Mouse (Mus musculus): ENCODE data around the gene Slc12a9.

Gene Slc12a9

DNA sequence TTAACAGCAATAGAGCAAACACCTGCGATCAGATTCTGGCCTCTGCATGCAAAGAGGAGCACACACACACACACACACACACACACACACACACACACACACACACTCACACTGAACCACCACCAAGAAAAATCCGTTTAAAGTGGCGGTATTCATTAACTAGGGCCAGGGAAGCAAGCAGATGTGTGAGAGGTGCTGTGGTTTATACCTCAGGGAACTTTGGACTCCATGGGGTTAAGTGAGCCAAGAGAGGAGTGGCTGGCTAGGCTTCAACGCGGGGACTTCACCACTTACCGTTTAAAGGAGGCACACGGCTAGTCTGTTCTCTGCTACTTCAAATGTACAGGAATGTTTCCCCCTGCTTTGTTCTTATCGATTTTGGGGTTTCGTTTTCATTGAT is 12.4 kb upstream of the Slc12a9 start:
- no peak for DNase-seq

DNA sequence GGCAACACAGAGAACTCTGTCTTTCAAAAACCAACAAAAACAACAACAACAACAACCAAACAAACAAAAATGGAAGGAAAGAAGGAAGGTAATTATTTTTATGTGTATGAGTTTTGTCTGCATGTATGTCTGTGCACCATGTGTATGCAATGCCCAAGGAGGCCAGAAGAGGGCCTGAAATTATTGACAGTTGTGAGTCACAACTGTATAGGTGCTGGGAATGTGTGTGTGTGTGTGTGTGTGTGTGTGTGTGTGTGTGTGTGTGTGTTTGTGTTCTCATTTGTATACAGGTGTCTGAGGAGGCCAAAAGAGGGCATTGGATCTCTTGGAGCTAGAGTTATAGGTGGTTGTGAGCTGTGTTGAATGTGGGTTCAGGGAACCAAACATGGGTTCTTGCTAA is 10.5 kb upstream of the Slc12a9 start:
- no peak for DNase-seq

DNA sequence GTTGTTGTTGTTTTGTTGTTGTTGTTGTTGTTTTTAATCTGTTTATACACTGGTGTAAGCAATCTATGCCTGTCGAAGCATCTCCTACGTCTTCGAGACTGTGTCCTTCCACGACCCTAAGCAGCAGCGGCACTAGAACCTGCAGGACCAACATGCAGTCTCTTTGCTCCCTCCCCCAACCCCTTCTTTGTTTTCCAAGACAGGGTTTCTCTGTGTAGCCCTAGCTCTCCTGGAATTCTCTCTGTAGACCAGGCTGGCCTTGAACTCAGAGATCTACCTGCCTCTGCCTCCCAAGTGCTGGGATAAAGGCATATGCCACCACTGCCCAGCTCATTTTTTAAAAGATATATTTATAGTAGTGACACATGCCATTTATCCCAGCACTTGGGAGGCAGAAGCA is 10.0 kb upstream of the Slc12a9 start:
- DNase-seq = no peak

DNA sequence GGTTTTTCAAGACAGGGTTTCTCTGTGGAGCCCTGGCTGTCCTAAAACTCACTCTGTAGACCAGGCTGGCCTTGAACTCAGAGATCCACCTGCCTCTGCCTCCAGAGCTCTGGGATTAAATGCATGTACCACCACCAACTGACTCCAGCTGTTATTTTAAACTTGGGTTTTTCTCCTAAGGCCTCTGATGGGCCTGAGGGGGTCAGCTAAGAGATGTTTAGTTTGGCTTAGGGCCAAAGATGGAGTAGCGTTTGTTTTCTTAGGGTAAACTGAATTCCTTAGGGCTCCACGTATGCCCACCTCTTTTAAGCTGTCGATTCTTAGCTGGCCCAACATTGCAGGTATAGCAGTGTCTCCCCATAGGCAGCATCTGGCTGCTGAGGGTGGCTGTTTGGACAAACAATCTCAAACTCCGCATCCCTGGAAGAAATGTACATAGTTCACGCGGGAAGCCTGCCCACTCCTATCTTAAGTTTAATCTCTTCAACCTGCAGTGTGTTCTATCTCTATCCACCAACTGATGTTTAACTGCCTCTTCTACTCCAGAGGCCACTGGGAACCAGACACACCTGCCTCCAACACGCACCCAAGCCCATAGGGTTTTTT is 9.1 kb upstream of the Slc12a9 start:
- no peak for DNase-seq

DNA sequence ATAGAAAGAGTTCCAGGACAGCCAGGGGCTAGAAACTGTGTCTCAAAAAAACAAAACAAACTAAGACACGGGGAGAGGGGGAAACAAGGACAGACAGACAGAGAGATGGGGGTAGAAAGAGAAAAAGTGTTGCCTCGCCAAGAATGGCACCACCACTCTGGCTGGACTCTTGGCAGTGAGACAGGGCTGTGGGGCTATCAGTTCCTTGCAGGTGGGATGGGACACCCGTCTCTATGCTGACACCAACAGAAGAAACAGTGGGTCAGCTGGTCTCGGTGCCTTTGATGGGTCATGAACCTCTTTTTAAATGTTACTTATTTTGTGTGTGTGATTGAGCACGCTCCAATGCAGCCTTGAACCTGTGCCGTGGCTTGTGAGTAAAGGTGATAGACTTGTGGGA is 6.8 kb upstream of the Slc12a9 start:
- no peak for DNase-seq

DNA sequence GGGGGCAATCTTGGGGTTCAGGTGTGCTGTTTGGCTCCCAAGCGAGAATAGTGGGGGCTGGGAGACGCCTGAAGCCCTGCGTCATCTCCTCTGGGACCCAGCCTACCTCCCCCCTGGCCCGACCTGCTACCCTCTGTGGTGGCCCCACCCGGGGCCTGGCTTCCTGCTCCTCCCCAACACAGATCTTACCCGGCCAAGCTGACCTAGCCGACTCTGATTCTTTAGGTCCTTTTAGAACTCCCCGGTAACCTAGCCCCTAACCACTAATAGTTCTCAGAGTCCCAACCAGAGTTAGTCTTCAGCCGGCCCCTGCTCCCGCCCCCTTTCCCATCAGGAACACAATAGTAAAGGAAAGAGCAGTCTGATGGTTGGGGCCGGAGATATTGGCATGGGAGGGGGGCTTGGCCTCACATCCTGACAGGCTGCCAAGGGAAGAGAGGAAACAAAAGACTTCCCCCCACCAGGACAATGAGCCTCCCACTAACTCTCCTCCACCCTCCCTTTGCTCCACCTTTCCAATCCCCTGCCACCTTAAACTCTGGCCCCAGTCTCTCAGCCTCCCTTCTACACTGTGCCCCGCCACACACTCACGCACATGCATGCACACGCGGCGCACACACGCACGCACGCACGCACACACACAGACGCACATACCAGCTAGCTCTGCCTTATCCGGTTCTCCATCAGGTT is 6.0 kb upstream of the Slc12a9 start:
- DNase-seq = no peak

DNA sequence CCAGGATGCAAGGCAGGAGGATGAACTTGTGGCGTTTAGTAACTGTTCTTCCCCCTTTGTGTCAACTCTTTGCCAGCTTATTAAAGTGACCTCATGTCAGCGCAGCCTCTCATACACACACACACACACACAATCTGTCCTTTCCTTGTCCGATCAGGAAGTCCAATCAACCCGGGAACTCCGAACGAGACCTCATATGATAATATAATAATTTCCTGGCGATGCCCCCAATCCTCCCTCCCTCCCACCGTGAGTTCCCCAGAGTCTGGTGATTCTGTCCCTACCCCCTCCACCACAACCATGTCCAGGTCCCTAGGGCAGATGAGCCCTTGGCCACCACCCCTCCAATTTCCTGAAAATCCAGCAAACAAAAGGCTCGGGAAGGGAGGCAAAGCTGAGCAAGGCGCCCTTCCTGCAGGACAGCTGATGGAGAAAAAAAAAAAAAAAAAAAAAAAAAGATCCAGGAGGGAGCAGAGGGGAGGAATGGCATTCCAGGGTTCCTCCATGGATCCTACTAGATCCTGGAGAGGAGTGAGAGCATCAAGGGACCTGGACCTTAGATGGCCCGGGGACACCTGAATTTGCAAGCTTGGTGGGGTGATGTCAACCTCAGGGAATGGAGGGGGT is 5.4 kb upstream of the Slc12a9 start:
- DNase-seq = no peak

DNA sequence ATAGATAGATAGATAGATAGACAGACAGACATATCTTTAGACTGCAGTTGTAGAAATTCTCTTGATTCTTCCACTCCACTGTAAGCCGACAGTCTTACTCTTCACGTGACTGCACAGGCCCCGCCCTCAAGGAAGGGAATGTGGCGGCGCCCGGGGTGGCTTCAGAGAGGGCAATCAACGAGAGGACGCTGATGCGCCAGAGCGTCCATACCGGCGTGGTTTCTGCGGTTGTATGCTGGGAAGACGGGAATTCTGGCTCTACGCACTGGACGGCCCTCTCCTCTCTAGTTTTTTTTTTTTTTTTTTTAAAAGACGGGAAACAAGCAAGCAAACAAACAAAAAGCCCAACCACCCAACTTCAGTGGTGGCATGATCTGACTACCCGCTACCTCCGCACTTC is 4.9 kb upstream of the Slc12a9 start:
- peak; percentile 82 for DNase-seq

DNA sequence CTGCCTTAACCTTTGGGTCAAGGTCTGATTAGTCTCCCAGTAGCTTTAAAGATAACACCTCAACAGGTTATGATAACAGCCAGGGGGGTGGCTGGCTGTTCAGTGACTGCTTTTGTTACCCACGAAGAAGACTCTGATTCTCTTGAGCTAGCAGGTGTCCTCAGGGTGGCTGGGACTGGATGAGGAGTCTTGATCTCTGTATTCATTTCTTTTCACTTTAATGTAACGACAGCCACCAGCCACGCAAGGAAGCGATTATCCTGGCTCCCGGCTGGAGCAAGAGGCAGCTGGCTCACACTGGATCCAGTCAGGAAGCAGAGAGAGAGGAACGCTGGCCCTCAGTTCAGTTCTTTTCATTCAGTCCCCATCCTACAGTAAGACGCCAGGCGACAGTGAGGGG is 3.8 kb upstream of the Slc12a9 start:
- DNase-seq = no peak

DNA sequence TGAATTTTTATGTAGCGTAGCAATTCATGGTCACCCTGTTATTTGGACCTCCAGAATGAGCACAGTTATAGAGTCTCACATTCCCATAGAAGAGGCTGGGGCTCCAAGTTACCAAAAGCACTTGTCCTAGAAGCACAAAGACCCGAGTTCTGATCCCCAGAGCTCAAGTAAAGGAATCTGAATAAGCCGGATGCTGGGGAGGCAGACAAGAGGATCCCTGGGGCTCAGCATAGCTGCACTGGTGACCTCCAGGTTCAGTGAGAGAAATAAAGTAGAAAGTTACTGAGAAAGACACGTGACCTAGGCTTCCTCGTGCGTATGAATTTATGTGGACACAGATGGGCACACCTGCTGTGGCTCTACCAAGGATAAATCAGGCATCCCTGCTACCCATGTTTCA is 1.7 kb upstream of the Slc12a9 start:
- no peak for DNase-seq

DNA sequence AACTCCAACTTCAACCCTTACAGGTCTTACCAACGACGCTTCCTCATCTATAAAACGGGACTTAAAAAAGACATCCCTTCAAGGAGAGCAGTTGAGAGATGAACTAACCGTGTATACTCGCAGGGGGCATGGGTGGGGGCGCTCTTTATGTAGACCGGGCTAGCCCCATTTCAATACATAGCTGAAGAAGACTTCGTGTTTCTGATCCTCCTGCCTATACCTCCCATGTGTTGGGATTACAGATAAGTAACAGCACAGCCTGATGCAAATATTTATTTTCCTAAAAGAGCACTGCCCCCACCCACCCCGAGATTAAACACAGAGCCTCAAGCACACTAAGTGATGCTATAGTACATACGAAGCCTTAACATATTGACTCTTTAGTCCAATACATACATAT is 920 bp upstream of the Slc12a9 start:
- no peak for DNase-seq

DNA sequence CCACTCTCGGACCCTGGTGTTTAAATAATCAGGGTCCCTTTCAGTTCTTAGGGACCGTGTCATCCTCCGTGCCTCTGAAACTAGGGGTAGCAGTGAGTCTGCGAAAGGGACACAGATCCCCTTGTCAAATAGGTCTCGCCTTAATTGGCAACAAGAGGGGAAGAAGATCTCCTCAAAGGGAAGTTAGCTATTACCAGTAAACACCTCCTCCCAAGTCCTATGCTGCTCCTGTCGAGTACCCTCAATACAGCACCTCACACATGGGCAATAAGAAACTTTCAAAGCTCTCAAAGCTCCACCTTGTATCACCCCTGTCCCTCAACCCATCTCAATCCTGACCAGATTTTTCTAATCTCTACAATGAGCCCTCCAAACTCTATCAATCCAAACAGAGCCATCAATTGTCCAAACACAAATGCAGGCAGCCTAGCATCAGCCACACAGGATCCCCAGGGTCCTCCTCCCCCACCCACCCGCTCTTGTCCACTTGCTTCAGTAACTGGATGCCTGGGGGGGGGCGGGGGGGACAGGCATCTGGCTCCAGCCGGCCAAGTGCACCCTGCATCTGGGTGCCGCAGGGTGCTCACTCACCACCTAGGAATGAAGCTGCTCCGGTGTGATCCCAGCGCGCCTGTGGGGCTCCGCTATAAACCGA is 413 bp downstream of the Slc12a9 start:
- no peak for DNase-seq

DNA sequence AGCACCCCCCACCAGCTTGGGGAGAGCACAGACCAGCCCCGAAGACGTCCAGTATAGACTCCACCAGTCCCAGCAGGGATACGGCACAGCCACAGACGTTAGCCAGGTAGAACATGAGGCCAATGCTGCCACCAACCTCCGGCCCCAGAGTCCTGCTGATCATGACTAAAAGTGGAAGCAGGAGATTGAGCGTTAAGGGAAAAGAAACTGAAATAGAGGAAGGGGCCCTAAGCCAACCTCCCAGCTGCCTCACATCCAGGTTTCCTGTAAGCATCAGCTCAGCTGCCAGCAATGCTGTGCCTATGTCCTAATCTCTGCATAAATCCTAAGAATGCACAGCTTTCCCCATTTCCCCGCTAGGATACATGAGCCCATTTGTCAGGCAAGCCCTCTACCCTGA is 2.5 kb downstream of the Slc12a9 start:
- no peak for DNase-seq

DNA sequence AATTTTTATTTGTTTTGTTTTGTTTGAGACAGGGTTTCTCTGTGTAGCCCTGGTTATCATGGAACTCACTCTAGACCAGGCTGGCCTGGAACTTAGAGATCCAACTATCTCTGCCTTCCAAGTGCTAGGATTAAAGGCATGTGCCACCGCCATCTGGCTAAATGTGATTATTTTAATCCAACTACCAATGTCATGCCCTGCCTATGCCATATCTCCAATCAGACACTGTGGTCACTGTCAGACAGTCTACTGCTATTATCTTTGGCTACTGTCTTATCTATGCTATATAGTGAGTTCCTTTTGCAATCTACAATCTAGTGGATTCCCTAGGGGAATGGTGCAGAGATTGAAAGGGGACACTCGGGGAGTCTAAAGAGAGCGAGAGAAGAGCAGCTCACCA is 12.4 kb downstream of the Slc12a9 start:
- no peak for DNase-seq

DNA sequence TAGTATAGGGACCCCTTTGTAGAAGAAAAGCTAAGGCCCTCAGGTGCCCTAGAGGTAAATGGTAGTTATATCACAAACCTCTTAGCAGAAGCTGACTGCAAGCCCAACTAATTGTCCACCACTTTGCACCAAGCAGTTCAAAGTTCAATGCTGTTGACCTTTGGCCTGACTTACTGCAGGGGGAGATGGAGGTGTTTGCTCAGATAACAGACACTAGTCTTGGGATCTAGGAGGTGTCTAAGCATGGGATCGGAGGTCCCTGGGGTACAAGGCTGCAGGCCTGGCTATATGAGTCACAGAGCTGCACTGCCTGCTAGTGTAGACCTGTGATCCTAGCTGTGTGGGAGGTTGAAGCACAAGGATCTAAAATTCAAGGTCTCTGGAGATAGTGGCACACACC is 14.8 kb downstream of the Slc12a9 start:
- DNase-seq = no peak

DNA sequence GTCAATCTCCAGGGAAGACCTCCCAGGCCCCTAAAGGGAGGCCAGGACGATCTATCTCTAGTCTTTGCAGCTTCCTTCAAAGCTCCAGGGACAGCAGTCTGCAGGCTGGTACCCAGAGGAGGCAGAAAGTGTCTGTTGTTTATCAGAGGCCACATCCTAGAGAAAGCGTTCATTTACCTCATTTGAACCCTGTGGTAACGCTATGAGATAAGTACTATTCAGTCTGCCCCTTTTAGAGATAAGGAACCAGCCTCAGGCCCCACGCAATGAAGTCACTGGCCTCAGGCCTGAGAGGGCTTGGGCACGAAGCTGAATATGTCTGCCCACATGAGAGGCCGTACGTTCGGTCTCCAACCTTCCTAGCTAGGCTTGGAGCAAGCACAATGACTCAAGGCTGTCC is 16.0 kb downstream of the Slc12a9 start:
- no peak for DNase-seq

DNA sequence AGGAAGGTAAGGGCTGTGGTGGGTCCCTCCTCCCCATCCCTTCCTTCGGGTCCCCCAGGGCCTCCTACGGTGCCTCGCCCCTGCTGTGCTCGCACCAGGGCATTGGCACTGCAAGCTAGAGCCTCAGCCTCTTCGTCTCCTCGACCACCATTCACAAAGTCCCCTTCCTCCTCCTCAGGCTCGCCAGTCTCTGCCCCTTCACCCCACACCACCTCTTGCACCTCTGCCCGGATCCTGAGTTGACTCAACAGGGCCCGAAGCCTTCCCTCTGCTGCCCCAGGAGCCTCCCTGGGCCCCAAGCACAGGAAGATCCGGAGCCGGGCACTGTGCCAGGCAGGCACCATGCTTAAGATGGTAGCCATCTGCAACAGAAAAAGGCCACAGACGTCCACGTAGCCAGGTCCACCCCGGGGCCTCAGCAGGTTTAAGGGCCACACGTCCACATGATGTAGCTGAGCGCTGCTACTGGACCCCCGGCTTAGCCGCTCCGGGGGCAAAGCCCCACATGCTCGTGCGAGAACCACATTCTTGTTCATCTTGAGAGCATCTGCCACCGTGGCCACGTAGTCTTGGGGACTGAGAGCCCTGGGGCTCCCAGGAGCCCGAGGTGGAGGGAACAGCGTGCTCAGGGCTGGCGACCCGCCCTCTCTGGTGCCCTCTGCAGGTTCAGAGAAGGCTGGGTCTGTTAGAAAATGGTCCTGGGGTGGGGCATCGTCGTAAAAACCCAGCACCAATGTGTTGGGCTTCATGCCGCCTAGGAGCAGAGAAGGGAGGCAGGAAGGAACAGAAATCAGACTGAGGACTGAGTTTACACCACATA is 18.1 kb downstream of the Slc12a9 start:
- peak; percentile 56 for DNase-seq

DNA sequence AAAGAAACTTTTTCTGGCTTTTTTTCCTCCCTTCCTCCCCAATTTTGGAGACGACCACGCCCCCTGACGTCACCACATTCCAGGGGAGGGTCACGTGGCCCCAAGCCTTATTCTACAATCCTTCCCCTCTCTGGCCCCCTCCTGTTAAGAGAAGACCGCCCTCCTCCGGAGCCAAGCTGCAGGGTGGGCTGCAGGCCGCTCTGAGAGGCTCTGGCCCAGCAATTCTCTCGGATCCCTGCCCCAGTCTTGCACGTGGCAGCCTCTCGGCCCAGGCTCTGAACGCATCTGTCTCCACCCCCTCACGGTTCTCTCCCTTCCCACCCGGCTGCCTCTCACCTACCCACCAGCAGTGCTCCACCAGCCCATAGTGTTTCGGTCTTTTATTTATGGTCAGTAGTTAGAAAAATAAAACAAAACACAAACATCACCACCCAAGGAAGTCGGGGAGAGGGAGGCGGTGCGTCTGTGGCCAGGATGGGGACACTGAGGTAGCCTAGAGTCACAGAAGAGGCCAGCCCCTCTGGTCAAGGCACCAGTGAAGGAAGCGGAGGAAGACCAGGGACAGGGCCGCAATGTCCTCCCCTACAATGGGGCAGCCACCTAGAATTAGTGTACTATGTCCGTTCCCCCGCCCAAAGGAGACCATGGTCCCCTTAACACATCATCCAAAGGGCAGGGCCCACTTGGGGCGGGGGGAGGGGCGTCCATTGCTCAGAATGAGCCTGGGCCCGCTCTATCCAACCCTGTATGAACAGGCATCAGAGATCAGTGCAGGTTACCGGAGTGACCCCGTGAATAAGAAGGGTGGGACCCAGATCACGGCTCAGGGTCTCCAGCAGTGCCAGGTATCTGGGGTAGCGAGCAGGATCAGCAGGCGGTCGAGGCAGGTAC is 19.0 kb downstream of the Slc12a9 start, which contains the start of gene Trip6:
Trip6 (minus strand) TSS at position 212 of the 891 bp plus-strand sequence.
- no peak for DNase-seq

DNA sequence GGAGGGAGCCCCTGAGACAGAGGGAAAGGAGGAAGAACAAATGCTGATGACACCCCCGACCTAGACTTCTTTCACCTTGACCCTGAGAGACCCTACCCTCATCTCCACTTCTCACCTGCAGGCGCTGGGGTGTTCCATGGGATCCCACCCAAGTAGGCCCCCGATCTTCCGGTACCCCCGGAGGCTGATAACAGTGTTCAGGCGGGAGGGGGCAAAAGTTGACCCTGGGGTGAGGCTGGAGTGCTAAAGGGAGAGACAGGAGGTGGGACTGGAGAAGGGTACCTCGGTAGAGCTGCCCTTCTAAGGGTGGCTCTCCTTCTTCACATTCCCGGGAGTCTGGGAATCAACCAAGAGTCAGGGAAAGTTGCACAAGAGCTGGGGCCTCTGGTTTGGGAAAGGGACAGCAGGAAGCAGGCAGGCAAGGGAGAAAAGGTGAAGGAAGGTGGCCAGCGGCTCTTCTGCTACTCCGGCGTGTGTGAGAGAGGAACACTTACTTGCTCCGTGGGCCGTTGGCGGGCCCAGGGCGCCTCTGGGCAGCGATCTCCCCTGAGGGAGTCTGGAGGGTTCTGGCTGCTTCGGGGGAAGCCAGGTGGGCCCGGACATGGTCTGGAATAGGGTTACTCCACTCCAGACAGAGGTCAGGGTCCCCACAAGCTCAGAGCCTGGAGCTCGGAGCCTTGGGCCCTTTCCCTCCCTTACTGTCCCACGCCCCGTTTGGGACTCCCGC is 19.8 kb downstream of the Slc12a9 start:
- DNase-seq = no peak

DNA sequence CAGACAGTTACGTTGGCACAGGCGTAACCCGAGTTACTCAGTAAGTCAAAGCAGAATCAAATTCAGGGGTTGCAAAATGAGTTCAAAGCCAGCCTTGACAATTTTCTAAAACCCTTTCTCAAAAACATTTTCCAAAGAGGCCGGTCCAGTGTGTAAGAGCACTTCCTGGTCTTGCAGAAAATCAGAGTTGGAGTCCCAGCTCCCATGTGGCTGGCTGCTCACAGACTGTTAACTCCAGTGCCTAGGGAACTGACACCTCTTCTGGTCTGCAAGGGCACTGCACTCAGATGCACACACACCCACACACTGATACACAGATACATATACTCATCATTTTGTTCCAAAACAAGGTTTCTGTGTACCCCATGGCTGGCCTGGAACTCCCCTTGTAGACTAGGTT is 25.0 kb downstream of the Slc12a9 start:
- no peak for DNase-seq

Data from thymus, postnatal 25 days (tissue).